Mouse (Mus musculus): ENCODE results near the gene Atxn3.
"Not testable (repeated sequence)": the region's sequence is repeated elsewhere in the genome, so short reads cannot be mapped to it uniquely, and the experiment has no call there.

Atxn3 gene

DNA sequence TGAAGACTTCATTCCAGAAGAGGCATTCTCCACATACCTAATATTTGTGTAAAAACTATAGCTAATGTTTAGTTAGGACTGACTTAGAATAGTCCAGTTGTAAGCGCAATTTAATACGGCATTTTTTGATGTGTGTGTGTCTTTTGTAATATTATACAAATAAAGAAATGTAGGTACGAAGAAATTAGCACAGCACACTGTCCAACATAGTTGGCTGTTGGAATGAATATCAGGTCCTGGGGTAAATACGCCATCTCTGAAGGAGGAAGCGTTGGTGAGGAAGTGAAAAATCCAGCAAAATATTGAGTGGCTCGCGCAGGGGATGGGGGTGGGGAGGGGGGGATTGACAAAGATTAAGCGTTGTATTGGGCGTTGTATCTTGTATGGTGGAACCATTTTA lies 510 bp upstream of the Atxn3 start:
- DNase-seq (ENCODE audit: low spot score in 2 of 2), result no peak

DNA sequence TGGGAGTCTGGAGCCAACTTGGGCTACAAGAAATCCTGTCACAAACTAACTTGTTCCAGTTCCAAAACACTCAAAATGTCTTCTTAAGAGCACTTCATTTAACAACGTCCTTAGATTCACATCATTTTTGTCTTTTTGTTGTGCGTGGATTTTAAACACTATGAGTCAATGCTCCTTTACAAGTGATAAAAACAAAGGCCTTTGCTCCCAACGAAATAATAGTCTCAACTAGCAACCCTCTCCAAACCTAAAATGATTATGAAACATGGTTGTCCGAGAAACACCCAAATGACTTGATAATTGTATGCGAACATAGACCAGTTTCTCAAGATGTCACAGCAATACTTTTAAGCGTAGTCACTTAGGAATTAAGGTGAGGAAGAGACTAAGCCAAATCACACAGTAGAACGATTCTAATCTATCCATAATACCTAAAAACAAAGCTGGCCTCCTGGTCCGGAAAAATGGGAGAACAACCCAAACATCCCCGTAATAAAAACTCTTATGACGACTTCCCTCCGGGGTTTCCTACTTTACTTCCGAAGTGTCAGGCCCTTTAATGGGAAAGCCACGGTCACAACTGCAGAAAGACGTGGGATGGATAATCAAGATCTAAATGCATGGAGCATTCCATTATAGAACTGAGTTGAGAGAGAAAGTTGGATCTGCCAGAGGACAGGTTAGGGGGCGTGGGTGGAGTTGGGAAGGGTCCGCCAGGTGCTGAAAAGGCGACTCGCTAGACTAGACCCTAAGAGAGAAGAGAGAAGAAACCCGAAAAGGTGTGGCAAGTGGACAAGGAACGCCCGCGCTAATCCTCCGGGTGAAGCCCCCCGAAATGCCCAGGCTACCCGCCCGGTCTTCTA lies 736 bp downstream of the Atxn3 start:
- peak; percentile 27 to 29 for DNase-seq (ENCODE audit: low spot score in 2 of 2)

DNA sequence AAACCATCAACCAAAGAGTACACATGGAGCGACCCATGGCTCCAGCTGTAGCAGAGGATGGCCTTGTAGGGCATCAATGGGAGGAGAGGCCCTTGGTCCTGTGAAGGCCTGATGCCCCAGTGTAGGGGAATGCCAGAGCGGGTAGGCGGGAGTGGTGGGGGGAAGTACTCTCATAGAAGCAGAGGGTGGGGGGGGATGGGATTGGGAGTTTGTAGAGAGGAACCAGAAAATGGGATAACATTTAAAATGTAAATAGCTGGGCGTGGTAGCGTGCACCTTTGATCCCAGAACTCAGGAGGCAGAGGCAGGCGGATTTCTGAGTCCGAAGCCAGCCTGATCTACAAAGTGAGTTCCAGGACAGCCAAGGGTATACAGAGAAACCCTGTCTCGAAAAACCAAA lies 2.2 kb downstream of the Atxn3 start:
- DNase-seq (ENCODE audit: low spot score in 2 of 2), result not testable (repeated sequence)

DNA sequence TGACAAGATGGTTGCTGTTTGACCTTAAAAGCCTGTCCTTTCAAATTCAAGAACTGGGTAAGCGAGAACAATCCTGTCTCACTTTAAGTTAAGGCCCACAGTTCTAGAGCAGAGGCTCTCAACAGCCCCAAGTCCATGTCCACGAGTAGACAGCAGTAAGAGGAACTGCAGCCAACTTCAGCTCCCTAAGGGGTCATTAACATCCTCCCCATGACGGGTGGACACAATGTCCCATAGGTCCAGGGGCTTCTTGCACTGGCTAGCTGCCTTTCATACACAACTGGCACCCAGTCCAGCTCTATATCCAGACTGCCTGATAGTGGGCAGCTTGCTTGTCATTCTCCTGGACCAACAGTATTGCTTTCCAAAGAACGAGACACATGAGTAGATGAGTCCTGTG lies 9.2 kb downstream of the Atxn3 start:
- no peak for DNase-seq (ENCODE audit: low spot score in 2 of 2)

DNA sequence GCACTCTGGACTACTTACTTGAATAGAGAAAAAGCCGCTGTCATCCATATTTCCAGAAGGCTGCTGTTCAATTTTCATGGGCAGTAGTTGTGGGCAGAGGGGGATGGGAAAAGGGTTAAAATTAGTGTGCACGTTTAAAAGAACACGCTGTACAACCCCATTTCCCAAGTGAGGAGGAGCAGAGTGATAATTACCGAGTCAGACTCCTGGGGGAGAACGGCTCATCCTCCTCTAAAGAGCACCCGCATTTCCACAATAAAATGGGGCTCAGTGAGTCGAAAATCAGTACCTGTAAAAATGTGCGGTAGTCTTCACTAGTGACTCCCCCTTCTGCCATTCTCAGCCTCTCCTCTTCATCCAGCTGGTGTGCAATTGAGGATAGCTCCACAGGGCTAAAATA lies 10.1 kb downstream of the Atxn3 start:
- no peak for DNase-seq (ENCODE audit: low spot score in 2 of 2)

DNA sequence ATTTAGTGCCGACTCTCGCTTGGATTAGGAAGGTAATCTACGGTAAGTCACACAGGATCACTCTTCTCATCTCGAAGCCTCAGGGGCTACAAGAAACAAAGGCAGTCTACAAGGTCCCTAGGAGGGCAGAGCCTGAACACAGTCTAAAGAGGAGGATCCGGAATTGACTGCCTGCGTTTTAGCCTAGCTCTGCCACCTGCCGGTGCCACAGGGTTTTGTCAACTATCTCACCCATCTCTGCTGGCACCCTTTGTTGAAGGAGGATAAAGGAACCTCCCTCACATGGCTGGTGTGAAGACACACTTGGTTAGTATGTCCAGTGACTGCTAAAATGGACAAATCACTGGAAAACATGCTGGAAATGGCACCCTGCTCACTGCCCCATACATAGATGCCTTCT lies 20.5 kb downstream of the Atxn3 start:
- DNase-seq (ENCODE audit: low spot score in 2 of 2), result no peak

DNA sequence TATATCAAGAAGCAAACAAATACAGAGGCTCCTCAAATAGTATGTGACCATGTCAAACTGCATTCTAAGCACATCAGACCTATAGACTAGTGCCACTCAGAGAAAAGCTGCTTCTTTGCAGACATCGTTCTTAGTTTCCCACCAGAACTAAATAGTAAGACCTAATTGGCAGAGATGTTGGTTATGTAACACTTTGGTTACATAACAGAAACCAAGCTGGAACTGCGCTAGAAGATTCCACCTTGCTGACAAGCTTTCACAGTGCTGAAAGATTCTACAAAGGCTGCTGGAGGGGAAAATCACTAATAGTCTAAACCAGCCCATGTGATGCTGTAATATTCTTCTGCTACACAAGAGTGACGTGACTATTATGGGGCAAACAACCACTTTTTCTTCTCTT lies 22.8 kb downstream of the Atxn3 start:
- no peak for DNase-seq (ENCODE audit: low spot score in 2 of 2)

DNA sequence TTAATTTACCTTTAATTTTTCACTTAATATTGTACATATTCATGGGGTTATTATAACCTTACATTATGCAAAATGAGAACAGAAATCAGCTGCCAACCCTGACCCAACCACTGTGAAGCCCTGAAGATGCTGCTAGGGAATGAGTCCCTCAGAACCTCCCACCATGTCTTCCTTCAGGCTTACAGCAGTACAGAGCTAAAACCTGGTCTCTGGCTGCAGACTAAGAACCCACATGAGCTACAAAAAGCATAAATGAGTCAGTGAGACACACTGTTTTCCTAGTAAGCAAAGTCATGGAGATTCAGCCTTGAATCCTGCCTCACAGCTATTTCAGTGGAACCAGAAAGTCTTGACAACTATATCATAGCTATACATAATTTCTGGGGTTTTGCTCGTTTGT lies 29.6 kb downstream of the Atxn3 start:
- DNase-seq (ENCODE audit: low spot score in 2 of 2), result no peak

DNA sequence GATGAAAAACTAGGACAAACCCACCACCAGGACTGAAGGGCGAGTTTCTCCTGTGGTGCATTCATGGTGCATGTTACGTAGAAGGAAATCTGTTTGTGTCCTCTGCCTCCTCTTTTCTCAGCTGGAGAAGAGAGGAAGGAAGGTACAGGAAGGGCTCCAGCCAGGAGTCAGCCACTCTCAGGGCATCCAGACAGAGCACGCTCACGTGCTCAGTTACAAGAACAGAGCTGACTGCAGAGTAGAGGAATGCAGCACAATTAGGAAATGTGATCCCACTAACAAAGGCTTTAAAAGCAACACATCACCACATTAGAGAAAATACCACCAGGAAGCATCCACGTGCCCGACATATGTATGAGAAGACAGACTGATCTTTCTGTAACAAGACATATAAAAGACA lies 35.7 kb downstream of the Atxn3 start:
- DNase-seq (ENCODE audit: low spot score in 2 of 2), result no peak

DNA sequence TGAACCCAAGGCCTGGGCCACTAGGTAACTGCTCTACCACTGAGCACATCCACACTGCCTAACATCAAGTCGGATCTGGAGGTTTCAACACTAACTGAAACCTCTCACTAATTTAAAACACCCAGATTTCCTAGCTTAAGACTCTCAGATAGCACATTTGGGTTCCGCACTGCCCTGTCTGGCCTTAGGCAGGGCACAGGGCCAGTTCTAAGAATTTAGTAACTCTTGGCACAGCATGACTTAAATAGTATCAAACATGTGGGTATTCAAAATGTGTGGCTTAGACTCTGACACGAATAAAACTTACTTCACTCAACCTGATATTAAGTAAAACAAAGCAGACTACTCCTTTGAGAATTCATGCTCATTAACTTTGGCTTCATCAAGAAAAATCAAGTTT lies 38.2 kb downstream of the Atxn3 start:
- DNase-seq (ENCODE audit: low spot score in 2 of 2), result no peak

DNA sequence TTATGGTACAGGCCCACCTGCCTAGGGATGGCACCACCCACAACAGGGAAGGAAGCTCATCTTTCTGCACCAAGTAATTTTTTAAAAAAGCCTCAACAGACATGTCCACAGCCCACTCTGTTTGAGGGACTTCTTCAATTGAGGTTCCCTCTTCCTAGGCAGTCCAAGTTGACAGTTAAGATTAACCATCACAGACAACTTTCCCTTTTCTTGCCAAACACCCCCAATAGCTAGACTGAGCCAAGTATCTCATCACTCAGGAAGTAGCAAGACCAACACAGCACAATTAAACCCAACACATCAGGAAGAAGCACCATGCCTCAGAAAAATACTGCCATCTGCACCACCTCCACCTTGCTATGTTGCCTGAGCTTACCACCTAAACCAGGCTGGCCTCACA lies 40.9 kb downstream of the Atxn3 start:
- no peak for DNase-seq (ENCODE audit: low spot score in 2 of 2)

DNA sequence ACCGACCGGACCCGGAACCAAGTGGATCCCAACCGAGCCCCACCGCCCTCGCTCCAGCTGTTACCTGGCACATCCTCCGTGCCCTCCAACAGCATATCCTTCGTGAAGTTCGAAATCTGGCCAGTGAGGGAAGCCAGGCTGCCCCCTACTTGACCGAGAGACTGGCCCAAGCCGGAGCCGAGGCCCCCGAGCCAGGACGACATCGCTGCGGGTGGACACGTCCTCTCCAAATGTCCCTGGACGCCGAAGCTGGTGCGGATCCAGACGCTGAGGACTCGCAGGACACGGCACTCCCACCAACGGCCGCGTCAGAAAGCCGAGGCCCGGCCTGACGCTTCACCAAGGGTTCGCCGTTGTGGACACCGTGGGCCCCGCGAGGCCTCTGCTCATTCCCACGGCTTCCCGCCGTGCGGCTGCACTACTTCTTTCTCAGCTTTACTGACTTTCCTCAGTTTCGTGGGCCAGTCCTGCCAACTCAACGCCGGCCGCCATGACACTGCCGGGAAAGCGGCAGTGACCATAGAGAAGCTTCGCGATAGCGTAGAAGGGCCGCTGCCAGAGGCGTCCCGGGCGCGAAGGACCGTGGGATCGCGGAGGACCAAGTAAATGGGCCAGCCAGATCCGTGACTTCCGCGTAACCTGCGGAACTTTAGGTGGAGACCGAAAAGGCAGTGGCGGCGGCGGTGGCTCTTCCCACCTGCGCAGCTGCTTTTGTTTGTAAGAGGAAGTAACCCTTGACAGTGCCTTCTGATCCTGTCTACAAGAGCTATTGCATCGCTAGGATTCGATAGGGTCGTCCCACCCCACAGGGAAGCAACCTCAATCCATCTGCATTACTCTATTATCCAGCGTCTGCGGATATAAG lies 45.2 kb downstream of the Atxn3 start, which contains the start of gene Trip11:
Gene Trip11, minus strand, starts transcription at position 642 of the 865 bp plus-strand sequence.
- DNase-seq (ENCODE audit: low spot score in 2 of 2), result peak; percentile 86 to 89

DNA sequence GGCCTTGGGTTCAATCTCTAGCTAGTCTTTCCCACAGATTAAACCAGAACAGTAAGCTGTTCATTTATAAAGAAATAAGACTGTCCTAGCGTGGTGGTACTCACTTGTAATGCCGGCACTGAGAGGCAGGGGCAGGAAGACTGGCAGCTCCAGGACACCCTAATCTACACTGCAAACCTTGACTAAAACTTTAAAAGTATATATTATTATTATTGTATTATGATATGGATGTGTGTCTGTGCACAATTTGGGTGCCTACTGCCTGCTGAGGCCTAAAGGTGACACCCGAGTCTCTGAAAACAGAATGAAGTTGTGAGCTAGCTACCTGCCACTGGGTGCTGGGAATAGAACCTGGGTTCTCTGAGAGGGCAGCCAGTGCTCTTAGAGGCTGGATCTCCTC lies 46.7 kb downstream of the Atxn3 start:
- no peak for DNase-seq (ENCODE audit: low spot score in 2 of 2)

DNA sequence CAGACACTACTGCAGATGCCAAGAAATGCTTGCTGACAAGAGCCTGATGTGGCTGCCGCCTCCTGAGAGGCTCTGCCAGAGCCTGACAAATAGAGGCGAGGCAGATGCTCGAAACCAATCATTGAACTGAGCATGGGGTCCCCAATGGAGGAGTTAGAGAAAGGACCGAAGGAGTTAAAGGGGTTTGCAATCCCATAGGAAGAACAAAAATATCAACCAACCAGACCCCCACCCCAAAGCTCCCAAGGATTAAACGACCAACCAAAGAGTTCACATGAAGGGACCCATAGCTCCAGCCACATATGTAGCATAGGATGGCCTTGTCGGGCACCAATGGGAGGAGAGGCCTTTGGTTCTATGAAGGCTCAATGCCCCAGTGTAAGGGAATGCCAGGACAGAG lies 47.7 kb downstream of the Atxn3 start:
- no peak for DNase-seq (ENCODE audit: low spot score in 2 of 2)

DNA sequence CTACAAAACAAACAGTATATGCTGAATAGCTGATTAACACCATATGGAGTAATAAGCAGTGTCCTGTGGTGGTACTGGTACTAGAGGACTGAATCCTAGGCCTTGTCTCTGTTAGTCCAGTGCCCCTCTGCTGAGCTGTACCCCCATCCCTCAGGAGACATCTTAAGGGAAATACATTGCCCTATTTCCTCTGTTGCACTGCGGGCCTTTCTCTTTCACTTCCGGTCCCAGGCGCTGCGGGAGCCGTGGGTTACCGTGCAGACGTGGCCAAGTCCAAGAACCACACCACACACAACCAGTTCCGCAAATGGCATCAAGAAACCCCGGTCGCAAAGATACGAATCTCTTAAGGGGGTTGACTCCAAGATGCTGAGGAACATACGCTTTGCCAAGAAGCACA lies 52.2 kb downstream of the Atxn3 start:
- no peak for DNase-seq (ENCODE audit: low spot score in 2 of 2)

DNA sequence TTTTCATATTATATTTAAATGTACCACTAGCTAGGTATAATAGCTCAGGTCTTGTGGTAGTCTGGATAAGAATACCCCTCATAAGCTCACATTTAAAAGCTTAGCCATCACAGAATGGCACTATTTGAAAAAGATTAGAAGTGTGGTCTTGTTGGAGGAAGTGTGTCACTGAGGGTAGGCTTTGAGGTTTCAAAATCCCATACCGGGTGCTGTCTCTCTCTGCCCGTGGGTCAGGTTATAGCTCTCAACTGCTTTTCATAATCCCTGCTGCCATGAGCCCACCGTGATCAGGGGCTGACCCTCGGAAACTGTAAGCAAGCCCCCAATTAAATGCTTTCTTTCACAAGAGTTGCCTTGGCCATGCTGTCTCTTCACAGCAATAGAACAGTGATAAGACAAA lies 53.1 kb downstream of the Atxn3 start:
- no peak for DNase-seq (ENCODE audit: low spot score in 2 of 2)

DNA sequence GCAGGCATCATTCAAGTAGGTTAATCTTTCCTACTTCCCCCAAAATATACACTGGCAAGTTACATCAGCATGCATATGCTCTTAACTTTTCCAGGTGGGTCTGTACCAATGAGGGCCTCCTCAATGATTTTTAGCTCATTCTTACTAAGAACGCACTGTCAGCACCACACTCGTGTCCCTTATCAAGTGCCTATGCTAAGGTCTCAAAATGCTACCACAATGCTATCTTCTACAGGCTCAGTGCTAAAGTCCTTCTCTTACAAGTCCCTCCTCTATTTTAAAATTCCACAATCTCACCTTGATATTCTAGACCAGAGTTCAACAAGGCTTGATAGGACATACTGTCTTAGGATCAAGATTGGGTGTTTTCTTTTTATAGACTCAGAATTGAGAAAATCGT lies 53.9 kb downstream of the Atxn3 start:
- no peak for DNase-seq (ENCODE audit: low spot score in 2 of 2)

DNA sequence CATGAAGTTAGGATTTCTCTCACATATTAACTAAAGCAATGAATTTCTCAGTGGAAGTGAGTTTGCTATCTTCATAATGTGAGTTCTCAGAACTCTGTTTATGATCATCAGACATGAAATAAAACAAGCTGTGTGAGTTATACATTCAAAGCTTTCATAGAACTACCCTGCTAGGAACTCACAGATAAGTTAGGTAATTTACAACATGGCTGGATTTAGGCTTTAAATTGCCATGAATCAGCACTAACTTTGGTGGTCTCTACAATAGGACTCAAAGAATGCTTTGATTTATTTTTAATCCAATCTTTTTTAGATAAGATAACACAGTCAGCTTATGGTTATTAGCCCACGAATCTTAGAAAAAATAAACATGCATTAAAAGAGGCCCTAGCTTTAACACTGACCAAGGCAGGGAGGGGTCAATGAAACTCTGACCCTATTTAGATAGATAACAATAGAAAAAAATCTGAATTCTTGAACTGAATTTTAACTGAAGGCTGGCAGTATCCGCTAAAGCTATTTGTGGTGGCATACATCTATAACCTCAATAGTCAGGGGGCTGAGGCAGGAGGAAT lies 58.3 kb downstream of the Atxn3 start:
- DNase-seq (ENCODE audit: low spot score in 2 of 2), result no peak

DNA sequence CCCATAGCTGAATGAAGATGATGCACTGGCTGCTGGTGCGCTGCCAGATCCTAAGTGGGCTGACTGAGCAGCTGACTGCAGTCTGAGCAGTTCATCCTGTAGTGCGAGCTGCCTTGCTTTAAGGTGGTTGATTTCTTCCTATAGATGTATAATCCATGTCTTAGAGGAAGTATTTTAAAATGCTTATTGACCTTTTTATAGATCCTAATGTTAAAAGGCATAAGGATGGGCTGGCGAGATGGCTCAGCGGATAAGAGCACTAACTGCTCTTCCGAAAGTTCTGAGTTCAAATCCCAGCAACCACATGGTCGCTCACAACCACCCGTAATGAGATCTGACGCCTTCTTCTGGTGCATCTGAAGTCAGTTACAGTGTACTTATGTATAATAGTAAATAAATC lies 59.1 kb downstream of the Atxn3 start:
- no peak for DNase-seq (ENCODE audit: low spot score in 2 of 2)

DNA sequence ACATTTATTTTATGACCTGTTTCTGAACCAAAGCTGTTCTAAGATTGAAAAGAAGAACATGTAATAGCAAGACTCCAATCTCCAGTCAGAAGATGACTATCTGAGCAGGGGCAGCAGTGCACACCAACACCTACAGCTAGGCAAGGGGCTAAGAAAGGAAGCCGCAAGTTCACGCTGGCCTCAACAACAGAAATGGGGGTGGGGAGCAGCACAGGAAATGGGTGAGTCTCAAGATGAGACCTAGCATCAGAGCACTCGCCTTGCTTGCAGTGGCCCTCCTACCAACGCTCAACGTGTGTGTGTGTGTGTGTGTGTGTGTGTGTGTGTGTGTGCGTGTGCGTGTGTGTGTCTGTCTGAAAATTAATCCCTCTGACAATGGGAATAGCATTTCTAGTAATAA lies 60.9 kb downstream of the Atxn3 start:
- no peak for DNase-seq (ENCODE audit: low spot score in 2 of 2)

DNA sequence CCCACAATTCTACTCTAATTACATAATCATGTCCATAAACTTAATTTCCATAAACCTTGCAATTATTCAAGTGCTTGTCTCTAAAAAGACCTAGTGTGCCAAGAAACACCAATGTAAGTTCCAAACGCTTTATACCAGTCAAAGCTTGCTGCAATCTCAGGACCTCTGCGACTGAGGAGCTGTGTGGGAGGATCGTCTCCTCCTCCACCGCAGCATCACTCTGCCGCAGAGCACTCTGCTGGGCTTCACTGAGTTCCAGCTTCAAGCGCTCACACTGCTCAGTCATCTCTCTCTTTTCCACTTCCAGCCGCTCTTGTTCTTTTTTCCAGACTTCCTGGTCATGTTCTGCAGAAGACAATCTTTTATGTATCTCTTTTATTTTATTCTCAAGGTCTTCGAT lies 64.8 kb downstream of the Atxn3 start:
- DNase-seq (ENCODE audit: low spot score in 2 of 2), result no peak

DNA sequence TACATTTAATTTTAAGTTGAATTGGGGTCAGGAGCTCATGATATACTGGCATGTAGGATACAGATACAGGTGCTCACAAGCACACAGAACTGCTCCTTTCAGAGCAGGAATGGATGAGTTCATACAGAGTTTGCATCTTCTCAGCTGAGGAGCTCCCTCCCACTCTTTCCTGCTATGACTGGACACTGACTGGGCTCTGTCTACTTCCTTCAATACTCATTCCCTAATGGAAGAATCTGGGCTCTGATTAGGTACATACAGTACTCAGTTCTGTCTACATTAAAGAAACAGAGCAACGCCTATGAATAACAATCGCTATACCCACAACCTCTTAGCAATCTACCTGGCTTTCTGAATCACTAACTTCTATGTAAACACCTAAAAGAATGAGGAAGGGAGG lies 65.2 kb downstream of the Atxn3 start:
- DNase-seq (ENCODE audit: low spot score in 2 of 2), result no peak

DNA sequence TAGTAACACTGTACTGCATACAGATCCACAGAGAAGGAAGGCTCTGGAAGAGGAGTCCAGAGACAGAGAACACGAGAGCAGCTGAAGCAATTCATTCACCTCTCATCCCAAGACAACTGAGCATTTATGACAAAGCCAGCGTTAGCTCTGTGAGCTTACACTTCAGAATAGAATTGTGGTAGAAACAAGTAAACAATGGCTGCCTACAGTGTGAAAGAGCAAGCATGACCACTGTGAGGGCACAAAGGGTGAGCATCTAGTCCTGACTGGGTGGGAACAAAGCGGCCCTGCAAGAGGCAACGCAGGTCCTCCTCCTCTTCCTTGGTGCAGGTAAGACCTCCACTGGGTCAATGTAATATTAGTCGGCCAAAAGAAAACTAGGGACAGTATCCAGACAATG lies 67.0 kb downstream of the Atxn3 start:
- DNase-seq (ENCODE audit: low spot score in 2 of 2), result no peak

All from heart, adult 9 months (tissue).